Mouse (Mus musculus) heart, embryonic 11.5 days (tissue): ENCODE data around the gene Gpr142. TPM values are rescaled to one million over a fixed set of nuclear protein-coding genes. Genes with fewer than 3 reads are reported as not detected.
A peak's percentile ranks its signal among the peaks of the same experiment; 100 is the strongest.

Source experiments
- ATAC-seq: fragments of 200-750 bp; cut with Nextera tagmentation; replicated peaks from 2 replicates; pipeline ENCODE4 v1.8.0; 2017; ENCODE audit warnings: moderate library complexity; ENCODE audit not compliant: insufficient number of reproducible peaks, low FRiP score, low TSS enrichment
- H3K27ac ChIP-seq: fragments of 300-500 bp; sonication (generic); 2 replicates; pipeline ENCODE4 v1.5.1; 2014; ENCODE audit warnings: mild to moderate bottlenecking, low read depth, low read length
- H3K27me3 ChIP-seq: fragments of 300-500 bp; sonication (generic); 2 replicates; pipeline ENCODE4 v1.6.1; 2014; ENCODE audit warnings: mild to moderate bottlenecking, low read length, mixed read lengths; ENCODE audit not compliant: control insufficient read depth, insufficient read depth
- H3K36me3 ChIP-seq: fragments of 300-500 bp; sonication (generic); 2 replicates; pipeline ENCODE4 v1.6.1; 2014; ENCODE audit warnings: mild to moderate bottlenecking, low read length, moderate library complexity, mixed read lengths; ENCODE audit not compliant: control insufficient read depth, insufficient read depth
- H3K4me1 ChIP-seq: fragments of 300-500 bp; sonication (generic); 2 replicates; pipeline ENCODE4 v1.6.1; 2014; ENCODE audit warnings: low read length; ENCODE audit not compliant: control insufficient read depth, insufficient read depth
- H3K4me2 ChIP-seq: fragments of 300-500 bp; sonication (generic); 2 replicates; pipeline ENCODE4 v1.6.1; 2014; ENCODE audit warnings: mild to moderate bottlenecking, moderate library complexity
- H3K4me3 ChIP-seq: fragments of 300-500 bp; sonication (generic); 2 replicates; pipeline ENCODE4 v1.5.1; 2014; ENCODE audit warnings: low read depth, low read length
- H3K9ac ChIP-seq: fragments of 300-500 bp; sonication (generic); 2 replicates; pipeline ENCODE4 v1.6.1; 2014; ENCODE audit warnings: mild to moderate bottlenecking, low read depth, low read length, moderate library complexity
- H3K9me3 ChIP-seq: fragments of 300-500 bp; sonication (generic); replicated peaks from 2 replicates; pipeline ENCODE4 v1.6.1; 2016; ENCODE audit warnings: low read length; ENCODE audit not compliant: control insufficient read depth
- WGBS: fragments of 180-500 bp; shearing (Covaris S2); extraction: QIAGEN DNeasy Blood & Tissue Kit; methylation state at CpG from one replicate; pipeline ENCODE4 v1.1.7; 2014; ENCODE audit not compliant: insufficient replicate concordance; 5-methylcytosine and 5-hydroxymethylcytosine counted together
- polyA plus RNA-seq: library from polyadenylated mRNA; unstranded; fragments of >200 nt; fragmentation: Nextera tagmentation; extraction: Ambion mirVana; gene quantifications from 2 replicates; pipeline ENCODE4 v1.2.1, GENCODE M21; 2014

Gene Gpr142
- polyA plus RNA-seq, 1 experiment from 2014 or later, result not detected

DNA sequence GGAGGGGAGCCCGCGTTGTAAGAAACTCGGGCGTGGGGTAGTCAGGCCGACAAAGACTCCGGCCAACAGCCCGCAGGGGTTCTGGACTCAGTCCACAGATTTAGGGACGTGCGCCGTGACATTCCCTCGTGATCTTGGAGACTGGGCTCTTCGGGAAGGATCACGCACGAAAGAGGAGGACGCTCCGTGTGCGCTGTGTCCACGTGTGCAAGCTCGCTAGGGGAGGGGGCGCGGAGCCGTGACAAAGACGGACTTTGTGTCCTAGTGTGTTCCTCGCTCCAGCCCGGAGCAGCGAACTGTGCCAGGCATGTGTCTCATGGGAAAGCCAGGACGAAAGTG is 52.5 kb downstream of the Gpr142 start:
- Histone ChIP-seq H3K9ac (peak overlapping the region; percentile 83), H3K4me1 (peaks cover 14% of the 10 kb centered on the region), H3K36me3 (no peaks in the 10 kb centered on the region), H3K4me2 (peak overlapping the region; percentile 99), H3K4me3 (peak overlapping the region; percentile 76), H3K27me3 (0 out of 2 replicates have a peak, but pooled peaks cover 2% of the 10 kb centered on the region), H3K27ac (peak overlapping the region; percentile 58), H3K9me3 (no peaks in the 10 kb centered on the region)
- under 1% methylated on average over 27 of the region's 27 CpGs for WGBS
- ATAC-seq, result no peak

DNA sequence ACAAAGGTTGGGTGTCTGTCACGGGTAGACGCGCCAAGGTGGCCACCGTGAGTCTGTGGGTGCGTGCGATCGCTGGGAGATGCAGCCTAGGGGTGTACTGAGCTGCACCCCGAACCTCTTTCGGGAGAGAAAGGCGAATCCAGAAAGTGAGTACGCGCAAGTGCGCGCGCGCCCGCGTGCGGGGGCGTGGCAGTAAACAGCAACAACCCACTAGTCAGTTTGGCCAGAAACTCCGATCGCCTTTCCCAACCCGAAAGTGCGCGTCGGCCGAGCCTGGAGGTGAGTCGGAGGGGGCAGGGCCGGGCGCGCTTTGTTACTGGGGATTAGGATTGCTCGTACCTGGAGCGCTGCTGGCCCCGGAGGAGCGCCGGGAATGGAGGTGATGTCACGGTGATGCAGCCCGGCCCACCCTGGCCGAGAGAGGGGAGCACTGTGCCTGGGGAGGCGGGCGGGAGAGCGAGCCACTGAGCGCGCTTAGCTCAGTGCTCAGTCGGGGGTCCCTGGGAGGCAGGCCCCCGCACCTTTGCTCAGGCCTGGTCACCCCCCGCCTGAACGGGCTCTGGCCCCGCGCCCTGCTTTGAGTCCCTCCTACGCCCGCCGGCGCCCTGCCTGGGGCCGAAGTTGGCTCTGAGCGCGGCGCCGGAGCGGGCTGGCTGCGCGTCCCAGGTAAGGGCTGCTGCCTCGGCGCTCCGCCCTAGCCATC is 53.0 kb downstream of the Gpr142 start:
- no peaks in the 10 kb centered on the region for H3K9me3 ChIP-seq
- H3K27me3 ChIP-seq, result 0 out of 2 replicates have a peak, but pooled peaks cover 2% of the 10 kb centered on the region
- under 1% methylated on average over 65 of the region's 65 CpGs for WGBS
- H3K4me1 ChIP-seq, result peaks cover 14% of the 10 kb centered on the region
- ATAC-seq, result peak; percentile 44; the same call in 1 of the 2 replicates
- peak overlapping the region; percentile 99 for H3K4me2 ChIP-seq
- peak overlapping the region; percentile 76 for H3K4me3 ChIP-seq
- no peaks in the 10 kb centered on the region for H3K36me3 ChIP-seq
- H3K9ac ChIP-seq, result peak overlapping the region; percentile 83
- H3K27ac ChIP-seq, result peak overlapping the region; percentile 58

DNA sequence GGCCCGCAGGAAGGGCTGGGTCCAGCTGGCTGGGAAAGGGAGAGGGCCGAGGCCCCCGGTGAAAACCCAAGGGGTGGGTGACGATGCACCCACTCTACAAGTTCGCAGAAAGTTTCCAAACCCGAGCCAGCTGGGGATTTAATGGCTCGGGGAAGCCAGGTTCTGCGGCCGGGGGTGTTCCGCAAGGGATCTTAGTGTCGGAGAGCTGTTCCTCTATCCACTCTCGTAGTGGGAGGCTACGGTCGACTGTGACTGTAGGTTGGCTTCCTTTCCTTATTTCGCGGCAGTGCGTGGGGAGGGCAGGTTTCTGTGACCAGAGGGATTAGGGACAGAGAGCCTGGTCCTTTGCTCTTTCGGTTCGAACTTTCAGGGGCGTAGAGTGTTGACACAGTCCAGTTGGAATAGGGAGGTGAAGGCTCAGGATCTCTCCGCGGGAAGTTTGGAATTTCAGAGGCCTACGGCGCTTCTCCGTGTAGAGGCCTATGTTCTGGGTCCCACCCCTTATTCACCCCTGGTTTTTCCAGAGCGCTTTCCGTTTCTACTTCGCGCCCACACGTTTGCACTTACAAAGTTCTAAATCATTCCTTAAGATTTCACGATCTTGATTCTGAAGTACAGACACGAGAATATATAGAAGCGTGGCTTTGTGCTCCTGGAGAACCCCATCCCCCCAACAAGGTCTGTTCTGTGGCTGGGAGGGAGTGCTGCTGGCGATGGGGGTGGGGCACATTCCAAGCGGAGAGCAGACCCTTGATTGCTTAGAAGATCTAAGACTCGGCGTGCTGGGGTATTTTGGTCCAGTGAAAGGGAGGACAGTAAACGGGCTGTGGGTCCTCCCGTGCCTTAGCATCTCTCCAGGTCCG is 53.8 kb downstream of the Gpr142 start:
- peak overlapping the region; percentile 76 for H3K4me3 ChIP-seq
- peak overlapping the region; percentile 99 for H3K4me2 ChIP-seq
- no peaks in the 10 kb centered on the region for H3K9me3 ChIP-seq
- peak overlapping the region; percentile 58 for H3K27ac ChIP-seq
- WGBS, result under 1% methylated on average over 40 of the region's 40 CpGs
- H3K9ac ChIP-seq, result peak overlapping the region; percentile 83
- 0 out of 2 replicates have a peak, but pooled peaks cover 2% of the 10 kb centered on the region for H3K27me3 ChIP-seq
- no peaks in the 10 kb centered on the region for H3K36me3 ChIP-seq
- H3K4me1 ChIP-seq, result peaks cover 14% of the 10 kb centered on the region
- ATAC-seq, result no peak; the same call in 1 of the 2 replicates

DNA sequence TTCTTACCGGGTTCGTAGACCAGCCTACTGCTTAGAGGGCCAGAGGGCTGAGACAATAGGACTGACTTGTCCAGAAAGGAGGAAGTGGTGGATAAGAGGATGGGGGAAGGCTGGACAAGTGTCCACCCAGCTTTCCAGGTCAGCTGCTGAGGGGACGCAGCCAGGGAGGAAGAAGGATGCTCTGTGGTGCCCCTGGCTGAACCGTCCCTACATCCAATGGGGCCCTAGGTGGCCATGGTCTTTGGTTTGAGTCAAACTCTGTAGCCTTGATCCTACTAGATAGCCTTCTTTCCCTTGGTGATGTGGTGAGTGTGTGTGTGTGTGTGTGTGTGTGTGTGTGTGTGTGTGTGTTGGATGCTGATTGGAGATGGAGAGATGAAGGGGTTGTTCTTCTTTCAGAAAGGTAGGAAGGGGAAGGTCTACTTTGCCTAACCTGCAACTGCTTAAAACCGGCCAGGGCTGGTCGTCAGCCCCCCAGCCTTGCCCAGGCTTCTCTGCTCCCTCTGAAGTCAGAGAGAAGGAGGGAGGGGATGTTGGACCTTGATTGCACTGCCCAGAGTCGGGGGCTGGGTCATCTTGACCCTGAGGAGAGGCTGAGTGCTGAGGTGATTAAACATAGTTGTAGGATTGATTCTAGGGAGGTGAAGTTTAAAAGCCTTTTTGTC is 54.6 kb downstream of the Gpr142 start:
- no peaks in the 10 kb centered on the region for H3K9me3 ChIP-seq
- H3K4me2 ChIP-seq, result peak overlapping the region; percentile 99
- H3K27ac ChIP-seq, result peak overlapping the region; percentile 58; the same call in 1 of the 2 replicates
- H3K36me3 ChIP-seq, result no peaks in the 10 kb centered on the region
- peak overlapping the region; percentile 76 for H3K4me3 ChIP-seq
- H3K9ac ChIP-seq, result peak overlapping the region; percentile 83
- no peak for ATAC-seq
- 0 out of 2 replicates have a peak, but pooled peaks cover 2% of the 10 kb centered on the region for H3K27me3 ChIP-seq
- H3K4me1 ChIP-seq, result peaks cover 14% of the 10 kb centered on the region
- 16% methylated on average over 7 of the region's 7 CpGs for WGBS

DNA sequence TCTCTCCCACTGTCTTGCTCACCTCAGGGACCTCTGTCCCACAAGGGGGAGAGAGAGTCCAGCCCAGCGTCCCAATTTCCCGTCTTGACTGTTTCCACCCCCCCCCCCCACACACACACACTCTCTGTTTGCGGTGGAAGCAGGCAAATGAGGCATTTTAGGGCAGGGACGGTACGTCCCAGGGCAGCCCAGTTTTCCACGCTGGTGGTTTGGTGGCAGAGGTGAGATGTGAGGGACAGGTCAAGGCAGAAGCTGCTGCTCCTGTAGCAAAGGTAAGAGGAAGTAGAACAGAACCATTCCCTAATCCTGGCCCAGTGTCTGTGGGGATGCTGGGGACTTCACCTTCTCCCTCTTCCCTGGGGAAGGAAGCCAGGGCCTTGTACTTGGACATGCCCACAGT is 55.9 kb downstream of the Gpr142 start:
- no peaks in the 10 kb centered on the region for H3K27me3 ChIP-seq
- H3K27ac ChIP-seq, result no peak overlapping the region
- H3K4me3 ChIP-seq, result no peak overlapping the region
- ATAC-seq, result no peak
- H3K9ac ChIP-seq, result no peak overlapping the region
- no peaks in the 10 kb centered on the region for H3K36me3 ChIP-seq
- H3K4me2 ChIP-seq, result no peak overlapping the region
- whole genome bisulfite sequencing, result 74% methylated on average over 6 of the region's 6 CpGs
- H3K4me1 ChIP-seq, result peaks cover 12% of the 10 kb centered on the region
- no peaks in the 10 kb centered on the region for H3K9me3 ChIP-seq

DNA sequence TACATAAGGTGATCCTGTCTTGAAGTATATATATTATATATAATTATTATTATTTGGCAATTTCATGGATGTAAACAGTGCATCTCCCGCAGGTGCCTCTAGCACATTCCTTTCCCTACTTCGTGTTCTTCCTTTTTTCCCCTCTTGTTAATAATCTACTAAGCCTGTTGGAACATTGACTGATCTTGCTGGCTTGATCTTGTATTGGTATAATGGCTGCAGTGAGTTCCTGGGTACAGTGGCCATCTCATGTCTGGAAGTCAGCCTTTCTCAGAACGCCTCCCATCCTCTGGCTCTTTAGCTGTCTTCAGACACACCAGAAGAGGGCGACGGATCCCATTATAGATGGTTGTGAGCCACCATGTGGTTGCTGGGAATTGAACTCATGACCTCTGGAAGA is 57.4 kb downstream of the Gpr142 start:
- Histone ChIP-seq H3K27me3 (no peaks in the 10 kb centered on the region), H3K9ac (no peak overlapping the region), H3K4me1 (peaks cover 4% of the 10 kb centered on the region), H3K27ac (no peak overlapping the region), H3K9me3 (no peaks in the 10 kb centered on the region), H3K4me2 (no peak overlapping the region), H3K4me3 (no peak overlapping the region), H3K36me3 (no peaks in the 10 kb centered on the region)
- WGBS, result 81% methylated on average over 5 of the region's 5 CpGs
- ATAC-seq, result no peak

Other genes with a start within 250 kb of the Gpr142 start
- gene Rpl38, start 130.4 kb upstream of the Gpr142 start, polyA plus RNA-seq, result 781 and 853 TPM in 2 replicates
- gene Ttyh2, start 123.5 kb upstream of the Gpr142 start, polyA plus RNA-seq, result 5.0 and 5.1 TPM in 2 replicates
- gene Dnaic2, start 71.5 kb upstream of the Gpr142 start, polyA plus RNA-seq, result 0.20 and 0.50 TPM in 2 replicates
- 0.13 TPM in 1 of 2 replicates, not detected in the other for gene Kif19a, start 33.5 kb upstream of the Gpr142 start, polyA plus RNA-seq
- gene Btbd17, start 3.0 kb upstream of the Gpr142 start, polyA plus RNA-seq, result 0.09 TPM in 1 of 2 replicates, not detected in the other
- 21.8 and 23.0 TPM in 2 replicates for gene Gprc5c, start 52.2 kb downstream of the Gpr142 start, polyA plus RNA-seq
- gene Cd300a, start 91.1 kb downstream of the Gpr142 start, polyA plus RNA-seq, result 0.84 and 1.4 TPM in 2 replicates
- gene Cd300lb, start 135.5 kb downstream of the Gpr142 start, polyA plus RNA-seq, result 1.7 and 2.4 TPM in 2 replicates
- not detected in 2 replicates for gene Cd300c, start 170.2 kb downstream of the Gpr142 start, polyA plus RNA-seq
- gene Cd300ld, start 191.0 kb downstream of the Gpr142 start, polyA plus RNA-seq, result not detected in 2 replicates
- 0.93 and 0.96 TPM in 2 replicates for gene Cd300c2, start 203.0 kb downstream of the Gpr142 start, polyA plus RNA-seq
- not detected in 2 replicates for gene Cd300ld2, start 217.3 kb downstream of the Gpr142 start, polyA plus RNA-seq
- gene Cd300ld4, start 228.1 kb downstream of the Gpr142 start, polyA plus RNA-seq, result not detected in 2 replicates
- not detected in 2 replicates for gene Cd300ld5, start 238.8 kb downstream of the Gpr142 start, polyA plus RNA-seq
- not detected in 2 replicates for gene Cd300ld3, start 249.5 kb downstream of the Gpr142 start, polyA plus RNA-seq